Mouse (Mus musculus) gastrocnemius, postnatal 4 days (tissue): ENCODE data around the gene Rpusd4. TPM values are rescaled to one million over a fixed set of nuclear protein-coding genes. Genes with fewer than 3 reads are reported as not detected.

Source experiments
- total RNA-seq, 2 experiments: library from RNA; stranded (reverse); gene quantifications; 2 replicates each; pipeline ENCODE4 v1.2.3; 2021

The Rpusd4 gene
- total RNA-seq, 2 experiments from 2014 or later: 9.4 to 11.2 TPM

Other genes with a start within 250 kb of the Rpusd4 start
- gene St3gal4, start 148.6 kb upstream of the Rpusd4 start, total RNA-seq: 10 to 100 TPM; 20.1 to 22.6 TPM
- gene Dcps, start 91.8 kb upstream of the Rpusd4 start, total RNA-seq: 10 to 100 TPM; 17.6 to 21.1 TPM
- 100 to 1,000 TPM; 113 to 118 TPM for gene Srpr, start 67.7 kb upstream of the Rpusd4 start, total RNA-seq
- gene Tirap, start 67.6 kb upstream of the Rpusd4 start, total RNA-seq: 10 to 100 TPM; 11.0 to 11.6 TPM
- gene Foxred1, start 56.8 kb upstream of the Rpusd4 start, total RNA-seq: 10 to 100 TPM; 33.9 to 39.8 TPM
- 10 to 100 TPM; 23.7 to 26.8 TPM for gene Fam118b, start 60 bp upstream of the Rpusd4 start, total RNA-seq
- 10 to 100 TPM; 62.0 to 63.2 TPM for gene Cdon, start 153.3 kb downstream of the Rpusd4 start, total RNA-seq